Mouse (Mus musculus): ENCODE measurements around the gene Tmtc2. TPM values are rescaled to one million over a fixed set of nuclear protein-coding genes. Genes with fewer than 3 reads are reported as not detected.
A peak's percentile ranks its signal among the peaks of the same experiment; 100 is the strongest.

The Tmtc2 gene
- polyA plus RNA-seq, 1 experiment from 2014 or later, result 9.0 TPM

DNA sequence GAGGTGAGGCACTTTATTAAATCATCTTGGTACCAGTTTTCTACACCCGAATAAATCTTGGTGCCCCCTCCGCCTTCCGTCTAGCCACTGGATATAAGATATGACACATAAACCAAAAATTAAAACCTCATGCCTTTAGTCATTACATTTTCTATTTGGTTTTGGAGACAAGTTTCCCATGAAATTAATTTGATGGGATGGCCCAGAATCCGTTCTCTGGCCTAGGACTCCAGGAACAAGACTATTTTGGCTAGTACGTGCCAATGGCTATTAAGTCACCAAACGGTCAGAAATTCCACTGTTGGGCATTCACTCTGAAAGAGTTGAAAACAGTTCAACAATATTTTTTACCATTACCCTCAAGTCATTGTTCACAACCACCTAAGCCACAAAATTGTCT is 32.2 kb downstream of the Tmtc2 start:
- WGBS, result 93% methylated on average over 6 of the region's 6 CpGs

DNA sequence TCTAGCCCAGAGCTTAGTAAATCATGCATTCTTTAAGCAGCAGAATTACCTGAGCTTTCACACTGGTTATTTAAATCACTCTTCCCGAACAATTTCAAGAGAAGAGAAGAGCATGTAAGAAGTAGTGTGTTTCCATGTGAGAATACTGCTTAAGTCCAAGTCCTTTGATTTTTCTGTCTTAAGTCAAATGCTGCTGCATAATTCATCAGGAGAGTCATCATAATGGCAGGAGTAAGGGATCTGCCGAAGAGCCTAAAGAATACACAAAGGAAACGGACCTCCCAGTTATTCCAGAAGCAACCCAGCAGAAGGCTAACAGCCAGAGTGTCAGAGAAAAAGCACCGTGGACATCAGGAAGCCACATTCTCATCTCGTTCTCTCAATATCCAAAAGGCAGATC is 34.6 kb downstream of the Tmtc2 start:
- WGBS, result 63% methylated on average over 5 of the region's 5 CpGs
- Histone ChIP-seq H3K27ac (replicated peaks) (no peak overlapping the region), H3K4me1 (replicated peaks) (peaks cover 4% of the 10 kb centered on the region; the same call in 1 of the 2 replicates), H3K27me3 (no peaks in the 10 kb centered on the region), H3K4me3 (no peak overlapping the region), H3K9me3 (no peaks in the 10 kb centered on the region), H3K36me3 (no peaks in the 10 kb centered on the region), H3K4me2 (no peak overlapping the region), H3K9ac (no peak overlapping the region)
- no peak for ATAC-seq (ENCODE audit: low read depth)

More for the DNA sequence above, 32.2 kb downstream of the Tmtc2 start:
- Histone ChIP-seq H3K27me3 (no peaks in the 10 kb centered on the region), H3K36me3 (no peaks in the 10 kb centered on the region), H3K4me1 (replicated peaks) (peaks cover 4% of the 10 kb centered on the region; the same call in 1 of the 2 replicates), H3K9ac (no peak overlapping the region), H3K4me2 (no peak overlapping the region), H3K27ac (replicated peaks) (no peak overlapping the region), H3K9me3 (no peaks in the 10 kb centered on the region), H3K4me3 (no peak overlapping the region)
- ATAC-seq (ENCODE audit: low read depth), result no peak

DNA sequence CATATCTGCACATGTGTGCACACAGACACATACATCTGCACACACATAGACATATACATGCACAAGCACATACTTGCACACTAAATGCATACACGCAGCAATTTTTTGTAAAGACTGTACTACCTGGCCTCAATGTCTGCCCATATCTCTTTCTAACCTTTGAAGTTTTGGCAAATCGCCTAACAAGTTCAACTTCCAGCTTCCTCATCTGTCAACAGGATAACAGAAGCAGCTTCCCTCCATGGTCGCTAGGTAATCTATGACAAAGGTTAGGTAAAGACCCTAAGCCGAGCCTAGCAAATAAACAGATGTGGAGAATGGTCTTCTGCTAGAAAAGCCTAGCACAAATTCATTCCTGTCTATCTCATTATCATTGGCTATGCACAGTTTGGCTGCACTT is 37.3 kb downstream of the Tmtc2 start:
- Histone ChIP-seq H3K36me3 (no peaks in the 10 kb centered on the region), H3K4me1 (replicated peaks) (peaks cover 4% of the 10 kb centered on the region; the same call in 1 of the 2 replicates), H3K9ac (no peak overlapping the region), H3K9me3 (no peaks in the 10 kb centered on the region), H3K27ac (replicated peaks) (no peak overlapping the region), H3K4me2 (no peak overlapping the region), H3K4me3 (no peak overlapping the region), H3K27me3 (no peaks in the 10 kb centered on the region)
- WGBS, result 92% methylated on average over 4 of the region's 4 CpGs
- ATAC-seq (ENCODE audit: low read depth), result no peak

DNA sequence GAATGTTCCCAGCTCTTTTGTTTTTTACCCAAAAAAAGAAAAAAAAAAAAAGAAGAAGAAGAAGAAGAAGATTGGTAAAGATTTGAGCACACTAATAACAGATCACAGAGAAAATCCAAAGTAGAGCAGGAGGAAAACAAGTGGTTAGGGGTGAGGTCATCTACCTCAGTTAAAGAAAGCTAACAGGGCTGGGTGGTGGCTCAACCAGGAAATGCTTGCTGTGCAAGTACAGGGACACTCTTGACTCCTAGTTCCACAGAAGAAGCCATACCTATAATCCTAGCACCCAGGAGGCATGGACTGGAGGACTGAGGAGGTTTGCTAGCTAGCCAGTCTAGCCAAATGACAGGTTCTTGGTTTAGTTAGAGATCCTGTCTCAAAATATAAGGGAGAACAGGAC is 38.4 kb downstream of the Tmtc2 start:
- H3K36me3 ChIP-seq, result no peaks in the 10 kb centered on the region
- no peak for ATAC-seq (ENCODE audit: low read depth)
- H3K4me3 ChIP-seq, result no peak overlapping the region
- H3K27ac ChIP-seq (replicated peaks), result no peak overlapping the region
- no peaks in the 10 kb centered on the region for H3K9me3 ChIP-seq
- no peaks in the 10 kb centered on the region for H3K27me3 ChIP-seq
- H3K9ac ChIP-seq, result no peak overlapping the region
- no peak overlapping the region for H3K4me2 ChIP-seq
- H3K4me1 ChIP-seq (replicated peaks), result peaks cover 7% of the 10 kb centered on the region; the same call in 1 of the 2 replicates

DNA sequence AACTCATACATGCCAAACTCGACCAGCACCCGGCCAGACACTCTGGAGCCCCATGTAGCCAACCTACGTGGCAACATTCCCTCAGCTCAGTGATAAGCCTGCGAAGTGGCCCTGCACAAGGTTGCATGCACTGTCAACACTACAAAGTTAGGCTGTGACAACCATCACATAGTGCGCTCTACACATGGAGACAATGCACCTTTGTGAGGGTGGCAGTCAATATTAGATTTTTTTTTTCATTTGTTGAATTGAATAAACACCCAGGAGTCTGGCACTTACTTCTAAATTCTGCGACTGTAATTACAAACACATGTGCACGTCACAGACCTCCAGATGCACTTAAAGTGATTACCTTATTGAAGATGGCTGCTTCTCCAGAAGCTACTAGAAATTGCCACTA is 41.5 kb downstream of the Tmtc2 start:
- Histone ChIP-seq H3K9me3 (no peaks in the 10 kb centered on the region), H3K36me3 (no peaks in the 10 kb centered on the region), H3K4me1 (replicated peaks) (0 out of 2 replicates have a peak, but pooled peaks cover 3% of the 10 kb centered on the region), H3K4me3 (no peak overlapping the region), H3K27me3 (no peaks in the 10 kb centered on the region), H3K4me2 (no peak overlapping the region), H3K9ac (no peak overlapping the region), H3K27ac (replicated peaks) (no peak overlapping the region)
- ATAC-seq (ENCODE audit: low read depth), result no peak
- WGBS, result 81% methylated on average over 7 of the region's 7 CpGs

- Histone ChIP-seq H3K9ac (no peak overlapping the region), H3K27me3 (no peaks in the 10 kb centered on the region), H3K4me3 (no peak overlapping the region), H3K4me1 (replicated peaks) (0 out of 2 replicates have a peak, but pooled peaks cover 5% of the 10 kb centered on the region), H3K36me3 (no peaks in the 10 kb centered on the region), H3K4me2 (no peak overlapping the region), H3K9me3 (no peaks in the 10 kb centered on the region), H3K27ac (replicated peaks) (no peak overlapping the region)
- 83% methylated on average over 5 of the region's 5 CpGs for WGBS
- no peak for ATAC-seq (ENCODE audit: low read depth)
These were observed 42.2 kb downstream of the Tmtc2 start for GRCm38 (mm10) chr10:105532019-105532525.

GRCm38 (mm10) chr10:105531080-105531894 is 43.0 kb downstream of the Tmtc2 start:
- Histone ChIP-seq H3K4me2 (no peak overlapping the region), H3K9me3 (no peaks in the 10 kb centered on the region), H3K27ac (replicated peaks) (no peak overlapping the region), H3K27me3 (no peaks in the 10 kb centered on the region), H3K4me3 (no peak overlapping the region), H3K36me3 (no peaks in the 10 kb centered on the region), H3K4me1 (replicated peaks) (0 out of 2 replicates have a peak, but pooled peaks cover 9% of the 10 kb centered on the region), H3K9ac (no peak overlapping the region)
- WGBS, result 79% methylated on average over 9 of the region's 9 CpGs
- ATAC-seq (ENCODE audit: low read depth), result no peak

- no peak overlapping the region for H3K4me3 ChIP-seq
- H3K4me1 ChIP-seq (replicated peaks), result peaks cover 29% of the 10 kb centered on the region
- H3K27me3 ChIP-seq, result no peaks in the 10 kb centered on the region
- H3K9ac ChIP-seq, result no peak overlapping the region
- WGBS, result 36% methylated on average over 8 of the region's 8 CpGs
- H3K36me3 ChIP-seq, result no peaks in the 10 kb centered on the region
- ATAC-seq (ENCODE audit: low read depth), result 0 out of 2 replicates have a peak, but pooled peaks have one; percentile 38
- H3K27ac ChIP-seq (replicated peaks), result peak overlapping the region; percentile 65
- 0 out of 2 replicates have a peak overlapping the region, but pooled peaks have one; percentile 9 for H3K4me2 ChIP-seq
- H3K9me3 ChIP-seq, result no peaks in the 10 kb centered on the region
These were observed 50.7 kb downstream of the Tmtc2 start for GRCm38 (mm10) chr10:105523405-105524088.

DNA sequence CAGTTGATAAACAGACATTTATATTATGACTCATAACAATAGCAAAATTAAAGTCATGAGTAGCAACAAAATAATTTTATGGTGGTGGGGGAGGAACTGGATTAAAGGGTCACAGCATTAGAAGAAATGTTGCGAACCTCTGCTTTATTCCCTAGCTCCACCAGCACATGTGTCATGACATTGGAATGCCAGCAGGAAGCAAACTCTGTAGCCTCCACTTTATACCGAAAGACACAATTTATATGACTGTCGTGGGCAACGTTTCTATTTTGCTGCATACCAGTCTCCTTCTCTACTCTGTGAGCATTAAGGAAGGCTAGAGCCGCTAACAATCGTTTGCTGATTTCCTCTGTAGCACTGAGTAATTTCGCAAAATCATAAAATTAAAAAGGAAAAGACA is 51.8 kb downstream of the Tmtc2 start:
- Histone ChIP-seq H3K4me3 (no peak overlapping the region), H3K4me1 (replicated peaks) (peaks cover 39% of the 10 kb centered on the region), H3K4me2 (no peak overlapping the region), H3K36me3 (no peaks in the 10 kb centered on the region), H3K27me3 (no peaks in the 10 kb centered on the region), H3K27ac (replicated peaks) (no peak overlapping the region), H3K9ac (no peak overlapping the region), H3K9me3 (no peaks in the 10 kb centered on the region)
- ATAC-seq (ENCODE audit: low read depth), result no peak
- 72% methylated on average over 7 of the region's 7 CpGs for WGBS

DNA sequence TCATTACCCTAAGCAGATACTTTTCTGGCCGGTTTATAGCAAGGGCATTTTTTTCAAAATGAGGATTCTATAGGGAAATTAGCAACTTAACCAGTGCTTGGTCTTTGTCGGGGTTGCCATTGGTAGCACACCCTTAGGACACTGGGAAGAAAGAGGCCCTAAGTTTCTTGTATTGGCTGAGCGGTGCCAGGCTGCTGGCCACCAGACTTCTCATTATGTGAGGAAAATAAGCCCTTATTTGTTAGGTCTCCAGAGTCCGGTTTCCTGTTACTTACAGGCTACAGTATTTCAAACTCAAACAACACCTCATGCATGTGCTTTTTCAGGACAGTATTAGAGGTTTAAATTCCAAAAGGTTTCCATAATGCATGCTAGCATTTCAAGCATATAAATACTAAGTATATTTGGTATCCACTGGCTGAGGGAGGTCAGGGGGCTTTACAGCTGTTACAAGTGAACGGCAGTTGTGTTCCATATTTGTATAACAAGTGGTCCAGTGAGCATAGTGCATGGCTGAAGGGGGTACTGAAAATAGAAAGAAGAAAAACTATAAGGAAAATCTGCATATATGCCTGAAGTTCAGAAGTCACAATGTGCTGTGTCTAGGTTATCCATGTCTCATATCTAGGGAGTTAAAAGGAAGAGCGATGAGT is 55.0 kb downstream of the Tmtc2 start:
- Histone ChIP-seq H3K4me3 (no peak overlapping the region), H3K9ac (no peak overlapping the region), H3K9me3 (no peaks in the 10 kb centered on the region), H3K4me2 (no peak overlapping the region), H3K4me1 (replicated peaks) (peaks cover 33% of the 10 kb centered on the region), H3K36me3 (no peaks in the 10 kb centered on the region), H3K27me3 (no peaks in the 10 kb centered on the region), H3K27ac (replicated peaks) (no peak overlapping the region)
- no peak for ATAC-seq (ENCODE audit: low read depth)
- WGBS, result 76% methylated on average over 6 of the region's 6 CpGs

- Histone ChIP-seq H3K9ac (no peak overlapping the region), H3K4me1 (replicated peaks) (peaks cover 30% of the 10 kb centered on the region), H3K36me3 (no peaks in the 10 kb centered on the region), H3K27me3 (no peaks in the 10 kb centered on the region), H3K4me2 (no peak overlapping the region), H3K27ac (replicated peaks) (no peak overlapping the region), H3K4me3 (no peak overlapping the region), H3K9me3 (no peaks in the 10 kb centered on the region)
- ATAC-seq (ENCODE audit: low read depth), result peak; percentile 63
- WGBS, result 58% methylated on average over 9 of the region's 9 CpGs
These were observed 56.1 kb downstream of the Tmtc2 start for GRCm38 (mm10) chr10:105518144-105518543.

- no peaks in the 10 kb centered on the region for H3K9me3 ChIP-seq
- no peaks in the 10 kb centered on the region for H3K27me3 ChIP-seq
- ATAC-seq (ENCODE audit: low read depth), result no peak
- no peak overlapping the region for H3K4me3 ChIP-seq
- no peak overlapping the region for H3K27ac ChIP-seq (replicated peaks)
- no peaks in the 10 kb centered on the region for H3K36me3 ChIP-seq
- no peak overlapping the region for H3K9ac ChIP-seq
- no peak overlapping the region for H3K4me2 ChIP-seq
- 76% methylated on average over 7 of the region's 7 CpGs for WGBS
- peaks cover 50% of the 10 kb centered on the region for H3K4me1 ChIP-seq (replicated peaks)
These were observed 60.4 kb downstream of the Tmtc2 start for GRCm38 (mm10) chr10:105513777-105514322.
